Mouse (Mus musculus): ENCODE measurements around the gene Gramd4. TPM values are rescaled to one million over a fixed set of nuclear protein-coding genes. Genes with fewer than 3 reads are reported as not detected.
"Not testable (repeated sequence)": the region's sequence is repeated elsewhere in the genome, so short reads cannot be mapped to it uniquely, and the experiment has no call there.

Gramd4 gene
- polyA plus RNA-seq, 1 experiment from 2014 or later = 41.7 TPM

DNA sequence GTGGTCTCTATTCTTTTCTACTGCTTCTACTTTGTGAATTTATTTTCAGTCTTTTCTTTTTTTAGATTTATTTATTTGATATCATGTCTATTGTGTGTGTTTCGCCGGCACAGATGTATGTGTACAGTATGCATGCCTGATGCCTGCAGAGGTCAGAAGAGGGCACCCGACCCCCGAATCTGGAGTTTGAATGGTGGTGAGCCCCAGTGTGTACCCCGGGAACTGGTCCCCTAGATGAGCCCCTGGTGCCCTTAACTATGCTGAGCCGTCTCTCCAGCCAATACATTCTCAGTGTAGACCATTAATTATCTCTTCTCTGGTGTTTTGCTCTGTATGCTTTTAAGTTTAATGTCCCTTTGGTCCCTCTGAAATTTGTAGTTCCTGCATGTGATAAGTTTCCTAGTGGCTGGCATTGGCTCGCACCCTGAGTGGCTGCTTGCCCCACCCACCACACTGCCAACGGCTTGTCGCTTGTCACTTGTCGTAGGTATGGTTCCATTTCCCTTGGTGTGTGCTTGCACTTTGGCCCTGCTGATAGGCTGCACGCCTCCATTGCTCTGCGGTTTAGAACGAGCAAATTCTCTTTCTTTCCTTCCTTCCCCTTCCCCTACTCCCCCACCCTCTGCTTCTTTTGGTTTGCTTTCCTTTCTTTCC is 31.7 kb downstream of the Gramd4 start:
- Histone ChIP-seq H3K4me3 (no peak overlapping the region), H3K27me3 (replicated peaks) (no peaks in the 10 kb centered on the region), H3K4me1 (peaks cover 56% of the 10 kb centered on the region), H3K27ac (peak overlapping the region; percentile 36; the same call in 1 of the 2 replicates), H3K9ac (no peak overlapping the region), H3K36me3 (replicated peaks) (no peaks in the 10 kb centered on the region), H3K9me3 (no peaks in the 10 kb centered on the region), H3K4me2 (no peak overlapping the region)
- WGBS = 83% methylated on average over 13 of the region's 13 CpGs
- ATAC-seq (replicated peaks) = no peak

DNA sequence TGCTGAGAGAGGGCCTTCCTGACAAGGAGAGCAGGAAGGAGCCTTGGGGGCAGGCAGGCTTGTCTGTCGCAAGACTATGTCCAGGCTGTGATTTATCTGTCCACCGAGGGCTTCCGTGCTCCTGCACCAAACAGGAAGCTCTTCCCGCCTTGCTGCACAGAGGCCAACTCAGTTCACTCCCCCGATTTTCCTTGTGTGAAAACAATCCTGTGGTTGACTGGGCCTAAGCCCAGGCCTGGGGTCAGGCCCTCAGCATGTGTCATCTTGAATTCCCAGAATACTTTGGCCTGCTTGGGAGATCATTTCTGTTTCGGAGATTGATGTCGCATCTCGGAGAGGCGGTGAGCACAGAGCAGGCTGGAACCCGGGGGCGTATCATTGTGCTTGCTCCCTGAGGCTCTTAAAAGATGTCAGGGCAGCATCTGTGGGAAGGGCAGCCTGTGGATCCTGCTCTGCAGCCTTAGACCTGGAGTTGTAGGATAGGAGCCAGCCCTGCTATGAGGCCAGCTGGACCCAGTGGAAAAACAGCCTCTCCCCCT is 32.6 kb downstream of the Gramd4 start:
- peaks cover 49% of the 10 kb centered on the region for H3K4me1 ChIP-seq
- H3K9me3 ChIP-seq = no peaks in the 10 kb centered on the region
- no peak overlapping the region for H3K4me2 ChIP-seq
- no peak overlapping the region for H3K9ac ChIP-seq
- no peak for ATAC-seq (replicated peaks)
- no peak overlapping the region for H3K4me3 ChIP-seq
- no peaks in the 10 kb centered on the region for H3K27me3 ChIP-seq (replicated peaks)
- H3K27ac ChIP-seq = 0 out of 2 replicates have a peak overlapping the region, but pooled peaks have one; percentile 36
- no peaks in the 10 kb centered on the region for H3K36me3 ChIP-seq (replicated peaks)
- WGBS = 71% methylated on average over 11 of the region's 11 CpGs

GRCm38 (mm10) chr15:86090578-86090977 is 33.1 kb downstream of the Gramd4 start:
- no peak overlapping the region for H3K4me2 ChIP-seq
- H3K9ac ChIP-seq = no peak overlapping the region
- H3K27me3 ChIP-seq (replicated peaks) = no peaks in the 10 kb centered on the region
- ATAC-seq (replicated peaks) = no peak
- WGBS = 85% methylated on average over 8 of the region's 8 CpGs
- no peak overlapping the region for H3K4me3 ChIP-seq
- H3K27ac ChIP-seq = no peak overlapping the region
- peaks cover 44% of the 10 kb centered on the region for H3K4me1 ChIP-seq
- H3K36me3 ChIP-seq (replicated peaks) = no peaks in the 10 kb centered on the region
- no peaks in the 10 kb centered on the region for H3K9me3 ChIP-seq

DNA sequence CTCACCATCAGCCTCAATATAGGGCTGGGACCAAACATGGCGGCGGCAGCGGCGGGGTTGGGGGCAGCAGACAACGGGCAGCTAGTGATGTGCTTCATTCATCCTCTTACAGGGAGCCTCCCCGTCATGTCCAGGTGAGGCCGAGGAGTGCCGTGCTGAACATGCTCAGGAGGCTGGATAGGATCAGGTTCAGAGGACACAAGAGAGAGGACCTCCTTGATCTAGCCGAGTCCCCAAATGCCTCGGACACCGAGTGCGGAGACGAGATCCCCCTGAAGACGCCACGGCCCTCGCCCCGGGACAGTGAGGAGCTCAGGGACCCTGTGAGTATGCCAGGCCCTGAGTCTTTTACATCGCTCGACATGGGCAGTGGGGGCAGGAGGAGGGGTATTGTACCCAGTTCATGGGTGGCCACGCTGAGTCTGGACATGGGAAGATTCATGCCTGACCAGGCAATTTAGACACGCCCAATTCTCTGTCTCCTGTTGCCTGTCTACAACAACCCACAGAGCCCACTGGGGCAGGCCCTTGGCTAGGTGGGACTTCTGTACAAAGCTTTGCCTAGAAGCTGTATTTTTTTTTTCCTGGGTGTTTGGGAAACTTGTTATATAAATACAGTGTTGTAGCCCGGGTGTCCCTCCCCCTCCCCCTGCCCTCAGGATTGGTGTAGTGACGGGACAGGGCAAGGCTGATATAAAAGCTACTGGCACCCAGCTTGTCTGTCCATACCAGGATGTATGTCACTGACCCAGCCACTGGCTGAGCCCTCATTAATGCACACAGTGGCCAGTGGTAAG is 33.9 kb downstream of the Gramd4 start:
- Histone ChIP-seq H3K9ac (no peak overlapping the region), H3K4me2 (no peak overlapping the region), H3K4me1 (peaks cover 36% of the 10 kb centered on the region), H3K4me3 (no peak overlapping the region), H3K36me3 (replicated peaks) (no peaks in the 10 kb centered on the region), H3K27me3 (replicated peaks) (no peaks in the 10 kb centered on the region), H3K27ac (no peak overlapping the region), H3K9me3 (no peaks in the 10 kb centered on the region)
- 91% methylated on average over 23 of the region's 23 CpGs for WGBS
- no peak for ATAC-seq (replicated peaks)

- H3K9me3 ChIP-seq = no peaks in the 10 kb centered on the region
- no peak overlapping the region for H3K4me2 ChIP-seq
- no peak overlapping the region for H3K4me3 ChIP-seq
- H3K27ac ChIP-seq = no peak overlapping the region
- no peak overlapping the region for H3K9ac ChIP-seq
- H3K27me3 ChIP-seq (replicated peaks) = no peaks in the 10 kb centered on the region
- 86% methylated on average over 12 of the region's 12 CpGs for WGBS
- H3K4me1 ChIP-seq = peaks cover 29% of the 10 kb centered on the region
- no peak for ATAC-seq (replicated peaks)
- no peaks in the 10 kb centered on the region for H3K36me3 ChIP-seq (replicated peaks)
These were observed 34.6 kb downstream of the Gramd4 start for GRCm38 (mm10) chr15:86091998-86092670.

DNA sequence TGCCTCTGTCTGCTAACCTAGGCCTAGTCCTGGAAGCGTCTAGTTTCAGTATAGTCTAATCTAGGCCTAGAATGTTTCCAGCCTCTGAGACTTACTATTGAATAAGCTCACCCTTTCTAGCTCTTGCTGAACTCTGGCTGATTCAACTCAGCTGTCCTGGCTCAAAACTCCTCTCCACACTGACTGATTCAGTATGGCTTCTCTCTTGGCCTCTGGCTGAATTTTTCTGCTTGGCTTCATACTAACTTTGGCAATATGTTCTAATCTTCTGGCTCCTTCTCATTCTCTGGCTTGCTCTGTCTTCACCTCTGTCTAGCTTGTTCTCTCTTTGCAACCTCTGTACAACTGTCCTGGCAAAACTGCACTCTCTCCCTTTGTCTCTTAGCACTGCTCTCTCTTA is 35.7 kb downstream of the Gramd4 start:
- no peak overlapping the region for H3K4me2 ChIP-seq
- no peak overlapping the region for H3K4me3 ChIP-seq
- H3K27ac ChIP-seq = no peak overlapping the region
- no peaks in the 10 kb centered on the region for H3K9me3 ChIP-seq
- H3K4me1 ChIP-seq = peaks cover 18% of the 10 kb centered on the region
- H3K36me3 ChIP-seq (replicated peaks) = no peaks in the 10 kb centered on the region
- no peak for ATAC-seq (replicated peaks)
- 92% methylated on average over 1 of the region's 1 CpGs for WGBS
- H3K27me3 ChIP-seq (replicated peaks) = no peaks in the 10 kb centered on the region
- no peak overlapping the region for H3K9ac ChIP-seq

DNA sequence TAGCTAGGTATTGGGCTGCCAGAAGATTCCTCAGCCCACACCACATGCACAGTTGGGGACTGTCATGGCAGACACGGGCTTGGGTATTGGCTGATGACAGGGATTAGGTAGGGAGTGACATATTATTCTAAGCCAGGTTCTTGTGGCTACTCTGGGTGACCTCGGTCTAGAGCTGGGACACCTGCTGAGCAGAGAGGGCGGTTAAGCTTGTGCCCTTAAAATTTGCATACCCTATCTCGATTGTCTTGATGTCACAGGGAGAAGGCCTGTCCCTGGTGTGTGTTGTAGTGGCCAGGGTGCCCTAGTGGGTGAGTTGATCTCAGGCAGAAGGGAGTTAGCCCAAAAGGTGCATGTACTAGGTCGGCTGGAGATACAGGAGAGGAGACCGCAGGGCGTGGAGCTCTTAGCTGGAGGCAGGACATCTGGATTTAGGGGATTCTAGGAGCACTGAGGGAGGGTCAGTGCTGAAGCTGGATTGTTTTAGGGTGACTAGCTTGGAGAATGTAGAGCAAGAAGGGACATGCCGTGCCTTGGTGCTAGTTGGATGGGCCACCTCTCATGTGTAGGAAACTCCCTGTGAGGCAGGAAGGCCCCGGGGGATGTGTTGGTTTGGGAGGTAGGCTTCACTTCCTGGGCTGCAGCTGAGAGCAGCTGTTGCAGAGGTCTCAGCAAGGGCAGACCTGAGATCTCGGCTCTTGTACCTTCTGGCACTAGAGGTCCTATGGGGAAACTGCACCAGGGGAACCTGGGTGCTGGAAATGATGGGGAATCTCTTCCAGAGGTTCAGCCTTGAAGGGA is 37.0 kb downstream of the Gramd4 start:
- Histone ChIP-seq H3K4me1 (peaks cover 7% of the 10 kb centered on the region), H3K4me3 (no peak overlapping the region), H3K9ac (no peak overlapping the region), H3K27me3 (replicated peaks) (no peaks in the 10 kb centered on the region), H3K36me3 (replicated peaks) (no peaks in the 10 kb centered on the region), H3K27ac (no peak overlapping the region), H3K9me3 (no peaks in the 10 kb centered on the region), H3K4me2 (no peak overlapping the region)
- ATAC-seq (replicated peaks) = no peak
- 77% methylated on average over 10 of the region's 10 CpGs for WGBS

DNA sequence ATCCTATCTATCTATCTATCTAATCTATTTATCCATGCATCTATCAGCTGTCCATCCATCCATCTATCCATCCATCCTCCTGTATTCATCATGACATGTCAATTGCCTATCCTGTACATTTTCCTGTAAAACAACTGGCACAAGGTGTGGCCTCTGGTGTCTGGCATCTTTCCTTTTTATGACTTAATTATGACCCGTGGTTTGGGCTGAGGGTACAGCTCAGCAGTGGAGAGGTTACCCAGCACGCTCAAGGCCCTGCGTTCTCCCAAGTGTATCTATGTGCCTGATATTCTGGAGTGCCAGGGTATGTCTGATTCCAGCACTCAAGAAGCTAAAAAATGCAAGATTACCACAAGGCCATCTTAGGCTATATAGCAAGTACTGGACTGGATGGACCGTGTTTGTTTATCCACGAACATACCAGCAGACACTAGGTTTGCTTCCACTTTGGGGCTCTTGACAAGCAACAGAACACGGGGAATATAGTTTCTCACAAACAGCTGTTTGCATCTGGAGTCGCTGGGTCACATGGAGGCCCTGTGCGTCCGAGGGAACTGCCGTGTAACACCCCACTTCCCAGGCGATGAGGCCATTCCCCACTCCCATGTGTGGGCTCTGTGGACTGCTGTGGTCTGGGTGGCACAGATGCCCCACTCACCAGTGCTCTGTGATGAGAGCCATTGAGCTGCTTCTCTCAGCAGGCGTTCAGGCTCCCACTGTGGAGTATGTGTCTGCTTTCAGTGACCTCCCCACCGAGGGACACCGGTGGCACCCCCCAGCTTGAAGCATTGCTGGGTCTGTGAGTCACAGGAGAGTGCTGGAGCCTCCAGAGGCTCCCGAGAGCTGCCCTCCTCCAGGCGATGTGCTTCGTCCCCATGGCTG is 38.5 kb downstream of the Gramd4 start:
- Histone ChIP-seq H3K9ac (no peak overlapping the region), H3K4me1 (no peaks in the 10 kb centered on the region; the same call in 1 of the 2 replicates), H3K27me3 (replicated peaks) (no peaks in the 10 kb centered on the region), H3K27ac (no peak overlapping the region), H3K36me3 (replicated peaks) (0 out of 2 replicates have a peak, but pooled peaks cover under 1% of the 10 kb centered on the region), H3K4me2 (no peak overlapping the region), H3K9me3 (no peaks in the 10 kb centered on the region), H3K4me3 (no peak overlapping the region)
- WGBS = 92% methylated on average over 17 of the region's 17 CpGs
- ATAC-seq (replicated peaks) = no peak

DNA sequence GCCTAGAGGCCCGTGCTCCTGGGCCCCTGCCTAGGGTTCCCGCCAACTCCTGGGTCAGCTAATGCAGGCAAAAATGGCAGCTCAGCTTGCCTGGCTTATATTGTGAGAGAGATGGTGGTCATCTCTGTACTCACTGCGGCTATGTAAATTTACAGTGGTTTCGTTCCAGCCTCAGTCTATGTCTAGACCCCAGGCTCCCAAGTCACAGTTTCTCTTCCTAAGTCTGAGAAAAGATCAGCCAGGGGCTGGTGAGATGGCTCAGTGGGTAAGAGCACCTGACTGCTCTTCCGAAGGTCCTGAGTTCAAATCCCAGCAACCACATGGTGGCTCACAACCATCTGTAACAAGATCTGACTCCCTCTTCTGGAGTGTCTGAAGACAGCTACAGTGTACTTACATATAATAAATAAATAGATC is 39.1 kb downstream of the Gramd4 start:
- not testable (repeated sequence) for H3K4me2 ChIP-seq; H3K36me3 ChIP-seq (replicated peaks); ATAC-seq (replicated peaks); H3K27ac ChIP-seq; H3K9ac ChIP-seq; H3K9me3 ChIP-seq; H3K4me1 ChIP-seq; H3K27me3 ChIP-seq (replicated peaks); H3K4me3 ChIP-seq
- 96% methylated on average over 5 of the region's 5 CpGs for WGBS

- Histone ChIP-seq H3K4me2 (no peak overlapping the region), H3K9me3 (no peaks in the 10 kb centered on the region), H3K36me3 (replicated peaks) (peaks cover 10% of the 10 kb centered on the region; the same call in 1 of the 2 replicates), H3K4me1 (no peaks in the 10 kb centered on the region; the same call in 1 of the 2 replicates), H3K27ac (no peak overlapping the region), H3K27me3 (replicated peaks) (no peaks in the 10 kb centered on the region), H3K4me3 (no peak overlapping the region), H3K9ac (no peak overlapping the region)
- 33% methylated on average over 2 of the region's 2 CpGs for WGBS
- ATAC-seq (replicated peaks) = no peak
These were observed 40.4 kb downstream of the Gramd4 start for GRCm38 (mm10) chr15:86097871-86098270.

GRCm38 (mm10) chr15:86101585-86101984 is 44.1 kb downstream of the Gramd4 start:
- no peak overlapping the region for H3K4me3 ChIP-seq
- H3K36me3 ChIP-seq (replicated peaks) = peaks cover 17% of the 10 kb centered on the region; the same call in 1 of the 2 replicates
- no peaks in the 10 kb centered on the region for H3K27me3 ChIP-seq (replicated peaks)
- no peak overlapping the region for H3K9ac ChIP-seq
- WGBS = 86% methylated on average over 9 of the region's 9 CpGs
- H3K27ac ChIP-seq = no peak overlapping the region
- H3K4me1 ChIP-seq = peaks cover 5% of the 10 kb centered on the region
- H3K4me2 ChIP-seq = no peak overlapping the region
- H3K9me3 ChIP-seq = no peaks in the 10 kb centered on the region
- ATAC-seq (replicated peaks) = no peak

Data from midbrain, embryonic 15.5 days (tissue).